Mouse (Mus musculus) midbrain, embryonic 13.5 days (tissue): Measurements from ENCODE around the gene Teddm1a. TPM values are rescaled to one million over a fixed set of nuclear protein-coding genes. Genes with fewer than 3 reads are reported as not detected.
A peak's percentile ranks its signal among the peaks of the same experiment; 100 is the strongest.

Experiments used
- ATAC-seq: fragments of 200-750 bp; cut with Nextera tagmentation; 2 replicates; pipeline ENCODE4 v1.8.0; 2017; ENCODE audit warnings: mild to moderate bottlenecking, moderate TSS enrichment, moderate library complexity
- H3K27ac ChIP-seq: fragments of 300-500 bp; sonication (generic); 2 replicates; pipeline ENCODE4 v1.5.1; 2015; ENCODE audit warnings: inconsistent platforms, mild to moderate bottlenecking, moderate library complexity
- H3K27me3 ChIP-seq: fragments of 300-500 bp; sonication (generic); 2 replicates; pipeline ENCODE4 v1.6.1; 2015; ENCODE audit warnings: mild to moderate bottlenecking, inconsistent platforms
- H3K36me3 ChIP-seq: fragments of 300-500 bp; sonication (generic); 2 replicates; pipeline ENCODE4 v1.6.1; 2015; ENCODE audit warnings: mild to moderate bottlenecking, inconsistent platforms
- H3K4me1 ChIP-seq: fragments of 300-500 bp; sonication (generic); replicated peaks from 2 replicates; pipeline ENCODE4 v1.6.1; 2015; ENCODE audit warnings: inconsistent platforms
- H3K4me2 ChIP-seq: fragments of 300-500 bp; sonication (generic); replicated peaks from 2 replicates; pipeline ENCODE4 v1.6.1; 2015; ENCODE audit warnings: moderate library complexity, mild to moderate bottlenecking, inconsistent platforms
- H3K4me3 ChIP-seq: fragments of 300-500 bp; sonication (generic); replicated peaks from 2 replicates; pipeline ENCODE4 v1.5.1; 2015; ENCODE audit warnings: mild to moderate bottlenecking, inconsistent platforms
- H3K9ac ChIP-seq: fragments of 300-500 bp; sonication (generic); replicated peaks from 2 replicates; pipeline ENCODE4 v1.6.1; 2015; ENCODE audit warnings: mild to moderate bottlenecking, inconsistent platforms
- H3K9me3 ChIP-seq: fragments of 300-500 bp; sonication (generic); 2 replicates; pipeline ENCODE4 v1.6.1; 2016; ENCODE audit warnings: mild to moderate bottlenecking, inconsistent platforms
- WGBS: fragments of 180-500 bp; shearing (Covaris S2); methylation state at CpG from one replicate; pipeline ENCODE4 v1.1.7; 2015; 5-methylcytosine and 5-hydroxymethylcytosine counted together
- polyA plus RNA-seq: library from polyadenylated mRNA; unstranded; fragments of >200 nt; fragmentation: Nextera tagmentation; extraction: Ambion mirVana; gene quantifications from 2 replicates; pipeline ENCODE4 v1.2.1, GENCODE M21; 2015

The Teddm1a gene
- polyA plus RNA-seq, 1 experiment from 2014 or later: not detected

DNA sequence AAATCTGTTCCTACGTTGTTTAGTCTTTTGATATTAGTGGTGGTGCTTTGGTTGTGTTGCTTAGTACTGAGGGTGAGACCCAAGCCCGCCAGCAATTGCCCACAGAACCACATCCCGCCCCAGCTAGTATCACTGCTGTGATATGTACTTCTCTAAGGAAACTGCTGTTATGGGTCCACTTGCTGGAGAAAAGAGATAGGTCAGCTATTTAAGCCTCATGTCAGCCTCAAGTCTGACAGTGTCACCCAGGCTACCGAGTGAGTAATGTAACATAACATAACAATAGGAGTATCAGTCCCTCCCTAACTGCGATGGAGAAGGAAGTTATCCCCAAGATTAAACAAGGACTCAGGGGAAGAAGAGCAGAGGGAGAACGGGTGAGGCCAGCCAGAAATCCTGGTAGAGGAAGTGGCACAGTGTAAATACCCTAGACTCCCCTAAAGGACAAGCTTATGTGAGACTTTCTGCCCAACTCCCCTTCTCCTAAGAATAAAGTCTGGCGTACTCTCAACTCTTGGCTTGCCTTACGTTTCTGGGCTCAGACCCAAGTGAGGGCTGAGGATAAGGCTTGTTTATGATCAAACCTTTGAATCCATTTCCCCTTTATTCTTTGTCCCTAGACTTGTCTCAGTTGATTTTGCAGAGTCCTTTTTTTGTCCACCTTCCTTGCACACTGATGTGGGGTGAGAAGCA is 2.8 kb downstream of the Teddm1a start:
- Histone ChIP-seq H3K27me3 (peaks cover 19% of the 10 kb centered on the region), H3K27ac (no peak overlapping the region), H3K9ac (no peak overlapping the region), H3K4me1 (peaks cover 8% of the 10 kb centered on the region), H3K36me3 (no peaks in the 10 kb centered on the region), H3K4me2 (no peak overlapping the region), H3K9me3 (no peaks in the 10 kb centered on the region), H3K4me3 (no peak overlapping the region)
- 69% methylated on average over 8 of the region's 8 CpGs for WGBS
- ATAC-seq: no peak

DNA sequence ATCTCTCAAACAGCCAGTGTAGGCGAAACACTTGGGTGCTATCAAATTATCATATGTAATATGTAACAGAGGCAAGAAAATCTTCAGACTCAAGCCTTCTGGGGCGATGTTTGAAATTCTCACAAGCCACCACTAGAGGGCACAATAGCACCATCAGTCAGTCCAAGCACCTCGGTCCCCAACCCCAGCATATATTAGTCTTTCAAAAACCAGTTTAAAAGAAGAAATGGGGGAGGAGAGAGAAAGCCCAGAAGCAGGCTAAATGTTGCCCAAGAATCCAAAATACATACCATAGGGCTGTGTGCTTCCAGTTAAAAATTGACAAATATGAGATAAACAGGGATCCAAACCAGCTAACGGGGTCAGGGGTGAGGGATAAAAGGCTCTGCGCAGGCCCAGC is 3.4 kb downstream of the Teddm1a start:
- H3K27me3 ChIP-seq: peaks cover 19% of the 10 kb centered on the region
- H3K27ac ChIP-seq: no peak overlapping the region
- no peaks in the 10 kb centered on the region for H3K9me3 ChIP-seq
- WGBS: 35% methylated on average over 5 of the region's 5 CpGs
- peaks cover 8% of the 10 kb centered on the region for H3K4me1 ChIP-seq
- no peaks in the 10 kb centered on the region for H3K36me3 ChIP-seq
- no peak for ATAC-seq
- H3K4me3 ChIP-seq: no peak overlapping the region
- no peak overlapping the region for H3K4me2 ChIP-seq
- no peak overlapping the region for H3K9ac ChIP-seq

DNA sequence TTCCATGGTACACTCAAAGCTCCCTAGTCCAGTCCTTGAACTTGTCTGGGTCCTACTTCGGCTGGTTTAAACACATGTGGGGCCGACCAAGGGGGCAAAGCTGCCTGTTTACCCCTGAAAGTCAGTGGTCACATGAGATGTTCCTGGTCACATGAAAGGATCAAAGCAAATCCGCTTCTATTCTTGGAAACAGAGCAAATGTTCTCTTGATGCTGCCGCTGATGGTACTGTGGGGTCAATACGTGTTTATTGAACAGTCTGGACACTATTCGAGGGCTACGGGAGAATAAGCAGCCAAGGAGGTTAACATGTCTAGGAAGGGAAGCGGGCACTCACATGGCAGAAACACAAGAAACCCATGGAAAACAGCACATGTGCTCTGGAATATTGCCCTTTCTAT is 5.7 kb downstream of the Teddm1a start:
- WGBS: 85% methylated on average over 8 of the region's 8 CpGs
- H3K9ac ChIP-seq: no peak overlapping the region
- no peak for ATAC-seq

DNA sequence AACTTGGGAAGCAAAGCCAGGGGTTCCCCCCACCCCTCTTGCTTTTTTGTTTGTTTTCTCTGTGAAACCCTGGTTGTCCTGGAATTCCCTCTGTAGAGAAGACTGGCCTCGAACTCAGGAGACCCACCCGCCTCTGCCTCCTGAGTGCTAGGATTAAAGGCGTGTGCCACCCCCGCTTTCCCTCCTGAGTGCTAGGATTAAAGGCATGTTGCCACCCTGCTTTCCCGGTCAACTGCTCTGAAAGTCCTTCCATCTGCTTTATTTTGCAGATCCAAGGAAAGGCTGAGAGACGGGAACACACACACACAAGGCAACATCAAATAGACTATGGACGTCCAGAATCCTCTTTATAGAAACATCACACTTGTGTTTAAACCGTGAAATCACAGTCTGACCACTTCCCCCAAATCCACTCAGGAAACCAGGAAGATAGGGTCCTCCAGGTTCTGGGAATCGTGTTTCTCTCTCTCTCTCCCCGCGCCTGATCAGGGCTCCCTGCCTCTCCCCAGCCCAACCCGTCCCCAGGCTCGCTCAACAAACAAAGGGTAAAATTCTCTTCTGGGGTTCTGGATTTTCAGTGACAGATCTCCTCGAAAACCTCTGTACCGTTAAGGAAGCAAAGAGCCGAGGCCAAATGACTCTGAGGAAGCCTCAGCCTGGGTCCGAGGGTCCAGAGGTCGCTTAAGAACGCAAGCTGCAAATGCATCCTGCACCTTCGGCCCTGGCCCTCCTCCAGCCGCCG is 7.6 kb downstream of the Teddm1a start:
- H3K4me3 ChIP-seq: peak overlapping the region; percentile 78
- H3K27me3 ChIP-seq: peaks cover 12% of the 10 kb centered on the region
- no peaks in the 10 kb centered on the region for H3K9me3 ChIP-seq
- ATAC-seq: peak; percentile 67
- peaks cover 35% of the 10 kb centered on the region for H3K4me1 ChIP-seq
- peaks cover 14% of the 10 kb centered on the region for H3K36me3 ChIP-seq
- peak overlapping the region; percentile 97 for H3K27ac ChIP-seq
- H3K4me2 ChIP-seq: peak overlapping the region; percentile 82
- WGBS: 15% methylated on average over 22 of the region's 22 CpGs
- peak overlapping the region; percentile 94 for H3K9ac ChIP-seq

More for the DNA sequence above, 5.7 kb downstream of the Teddm1a start:
- no peaks in the 10 kb centered on the region for H3K36me3 ChIP-seq
- H3K27ac ChIP-seq: no peak overlapping the region
- no peak overlapping the region for H3K4me2 ChIP-seq
- peaks cover 19% of the 10 kb centered on the region for H3K27me3 ChIP-seq
- H3K4me1 ChIP-seq: peaks cover 22% of the 10 kb centered on the region
- no peaks in the 10 kb centered on the region for H3K9me3 ChIP-seq
- no peak overlapping the region for H3K4me3 ChIP-seq

DNA sequence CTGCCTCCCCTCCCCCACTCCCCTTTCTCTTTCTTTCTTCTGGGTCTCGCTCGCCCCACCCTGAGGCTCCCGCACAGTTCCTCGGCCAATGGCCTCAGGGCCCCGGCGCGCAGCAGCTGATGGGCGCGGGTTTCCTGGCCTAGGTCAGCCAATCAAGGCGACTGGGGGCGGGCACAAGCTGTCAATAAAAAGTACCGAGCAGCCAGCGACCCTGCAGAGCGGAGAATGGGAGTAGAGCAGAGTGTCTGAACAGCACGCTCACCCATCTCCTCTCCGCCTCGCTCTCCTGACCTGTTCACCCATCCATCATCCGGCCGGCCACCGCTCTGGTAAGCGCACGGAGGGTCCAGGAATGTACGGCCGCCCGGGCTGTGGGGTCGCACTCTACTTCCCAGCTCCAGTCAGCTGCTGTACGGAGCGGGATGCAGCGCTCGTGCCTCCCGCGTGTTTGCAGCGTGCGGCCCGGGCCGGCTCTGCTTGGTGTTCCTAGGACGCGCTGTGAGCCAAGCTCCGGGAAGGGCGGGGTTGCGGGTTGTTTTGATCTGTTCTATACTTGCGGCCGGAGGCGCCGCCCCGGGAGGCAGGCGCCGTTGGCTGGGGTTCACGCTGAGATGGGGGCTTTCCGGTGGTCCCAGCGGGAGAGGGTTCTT is 8.3 kb downstream of the Teddm1a start, which contains the start of the genes Glul and Teddm2:
Gene Glul, plus strand, starts transcription at position 214 of the 650 bp plus-strand sequence.
Gene Teddm2, minus strand, starts transcription at position 498 of the 650 bp plus-strand sequence.
- Histone ChIP-seq H3K9ac (peak within 1 kb of the TSS; percentile 94), H3K4me2 (peak within 1 kb of the TSS; percentile 82), H3K36me3 (peaks cover 21% of the 10 kb centered on the region), H3K4me1 (peaks cover 35% of the 10 kb centered on the region), H3K9me3 (no peaks in the 10 kb centered on the region), H3K27me3 (peaks cover 8% of the 10 kb centered on the region; the same call in 1 of the 2 replicates), H3K4me3 (peak within 1 kb of the TSS; percentile 78), H3K27ac (peak within 1 kb of the TSS; percentile 97)
- under 1% methylated on average over 51 of the region's 51 CpGs for WGBS
- ATAC-seq: peak; percentile 97

DNA sequence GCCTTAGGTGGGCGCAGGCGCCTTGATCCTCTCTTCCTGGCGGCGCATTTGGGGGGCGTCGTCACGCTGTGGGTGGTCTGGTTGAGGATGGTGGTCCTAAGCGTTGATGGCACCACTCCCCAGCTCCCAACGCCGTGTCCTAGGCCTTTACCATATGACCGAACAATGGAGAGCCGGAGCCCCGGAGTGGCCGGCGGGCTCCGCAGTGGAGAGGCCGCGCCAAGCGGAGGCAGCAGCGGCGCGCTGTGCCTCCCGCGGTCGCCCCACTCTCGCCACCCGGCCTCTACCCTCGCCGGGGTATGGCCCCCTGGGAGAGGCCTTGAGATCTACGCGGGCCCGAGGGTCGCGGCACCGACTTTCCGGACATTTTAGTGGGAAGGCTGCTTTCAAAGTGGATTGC is 8.8 kb downstream of the Teddm1a start:
- ATAC-seq: peak; percentile 41; the same call in 1 of the 2 replicates
- H3K9me3 ChIP-seq: no peaks in the 10 kb centered on the region
- H3K36me3 ChIP-seq: peaks cover 26% of the 10 kb centered on the region
- H3K27me3 ChIP-seq: peaks cover 8% of the 10 kb centered on the region; the same call in 1 of the 2 replicates
- H3K4me1 ChIP-seq: peaks cover 35% of the 10 kb centered on the region
- peak overlapping the region; percentile 82 for H3K4me2 ChIP-seq
- H3K4me3 ChIP-seq: peak overlapping the region; percentile 78
- under 1% methylated on average over 29 of the region's 36 CpGs for WGBS
- peak overlapping the region; percentile 97 for H3K27ac ChIP-seq
- H3K9ac ChIP-seq: peak overlapping the region; percentile 94

DNA sequence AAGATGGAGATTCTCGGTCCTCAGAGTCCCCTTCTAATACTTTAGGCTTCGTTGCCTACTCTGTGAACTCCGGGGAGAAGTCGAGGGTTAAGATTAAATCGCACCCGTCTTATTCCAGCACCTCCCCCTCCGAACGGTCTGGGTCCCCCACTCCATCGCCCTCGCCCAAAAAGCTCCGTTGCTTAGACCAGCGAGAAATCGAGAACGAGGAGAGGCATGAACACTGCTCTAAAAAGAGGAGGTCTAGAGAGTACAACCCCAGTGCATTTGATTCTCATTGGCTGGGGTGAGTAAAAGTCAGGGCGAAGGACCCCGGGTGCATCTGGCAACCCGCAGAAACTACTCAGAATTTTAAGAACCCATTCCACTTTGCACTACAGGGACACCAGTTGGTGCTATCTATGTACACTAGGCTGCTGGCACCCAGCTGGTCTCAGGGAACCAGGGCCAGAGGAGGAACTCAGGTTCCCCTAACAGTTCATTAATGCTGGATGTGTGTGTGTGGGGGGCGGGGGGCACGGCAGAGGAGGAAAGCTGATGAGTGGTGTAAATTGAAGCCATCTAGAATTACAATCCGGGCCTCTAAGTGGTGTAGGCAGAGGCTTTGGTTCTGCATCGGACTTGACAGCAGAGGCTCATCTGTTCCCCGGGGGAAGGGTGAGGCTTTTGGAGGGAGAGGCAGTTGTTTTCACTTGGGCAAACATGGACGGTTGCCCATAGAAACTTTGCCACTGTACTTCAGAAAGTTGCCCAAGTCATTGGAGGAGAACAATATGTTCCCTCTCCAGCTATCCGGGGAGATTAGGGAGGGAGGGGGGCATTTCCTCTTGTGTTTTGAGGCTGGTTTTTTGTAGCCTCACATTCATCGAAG is 9.6 kb downstream of the Teddm1a start:
- peak overlapping the region; percentile 78 for H3K4me3 ChIP-seq
- WGBS: 2% methylated on average over 25 of the region's 25 CpGs
- ATAC-seq: no peak

DNA sequence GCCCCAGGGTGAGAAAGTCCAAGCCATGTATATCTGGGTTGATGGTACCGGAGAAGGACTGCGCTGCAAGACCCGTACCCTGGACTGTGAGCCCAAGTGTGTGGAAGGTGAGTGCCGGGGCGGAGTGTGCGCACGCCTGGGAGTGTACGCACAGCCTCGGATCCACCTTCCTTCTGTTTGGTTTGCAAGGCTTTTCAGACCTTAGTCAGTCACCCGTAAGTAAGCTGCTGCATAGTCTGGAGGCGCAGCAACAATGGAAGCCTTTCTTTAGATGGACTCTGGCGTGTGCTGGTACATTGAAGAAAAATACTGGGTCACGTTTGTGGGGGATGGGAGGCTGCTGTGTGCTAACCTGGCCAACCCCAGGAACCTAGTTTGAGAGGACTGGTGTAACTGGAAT is 11.5 kb downstream of the Teddm1a start:
- 72% methylated on average over 13 of the region's 13 CpGs for WGBS
- peaks cover 52% of the 10 kb centered on the region for H3K36me3 ChIP-seq
- H3K4me3 ChIP-seq: peak overlapping the region; percentile 78
- no peak overlapping the region for H3K9ac ChIP-seq
- no peaks in the 10 kb centered on the region for H3K9me3 ChIP-seq
- peaks cover 35% of the 10 kb centered on the region for H3K4me1 ChIP-seq
- peak overlapping the region; percentile 82 for H3K4me2 ChIP-seq
- no peak for ATAC-seq
- H3K27ac ChIP-seq: no peak overlapping the region
- H3K27me3 ChIP-seq: no peaks in the 10 kb centered on the region

More for the DNA sequence above, 9.6 kb downstream of the Teddm1a start:
- peak overlapping the region; percentile 82 for H3K4me2 ChIP-seq
- peaks cover 35% of the 10 kb centered on the region for H3K4me1 ChIP-seq
- peak overlapping the region; percentile 94 for H3K9ac ChIP-seq
- no peaks in the 10 kb centered on the region for H3K9me3 ChIP-seq
- H3K36me3 ChIP-seq: peaks cover 33% of the 10 kb centered on the region
- H3K27ac ChIP-seq: peak overlapping the region; percentile 97
- H3K27me3 ChIP-seq: peaks cover 8% of the 10 kb centered on the region; the same call in 1 of the 2 replicates

DNA sequence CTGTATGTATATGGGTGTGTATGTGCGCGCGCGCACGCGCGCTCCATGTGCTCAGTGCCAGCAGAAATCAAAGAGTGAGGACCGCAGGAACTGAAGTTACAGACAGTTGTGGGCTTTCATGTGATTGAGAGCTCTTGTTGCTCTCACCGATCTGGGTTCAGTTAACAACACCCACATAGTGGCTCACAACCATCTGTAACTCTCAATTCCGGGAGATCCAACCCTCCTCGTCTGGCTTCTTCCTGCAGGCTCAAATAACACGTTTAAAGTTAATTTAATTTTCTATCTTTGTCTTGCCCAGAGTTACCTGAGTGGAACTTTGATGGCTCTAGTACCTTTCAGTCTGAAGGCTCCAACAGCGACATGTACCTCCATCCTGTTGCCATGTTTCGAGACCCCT is 12.7 kb downstream of the Teddm1a start:
- Histone ChIP-seq H3K4me2 (no peak overlapping the region), H3K9me3 (no peaks in the 10 kb centered on the region), H3K27ac (no peak overlapping the region), H3K4me1 (peaks cover 32% of the 10 kb centered on the region), H3K36me3 (peaks cover 64% of the 10 kb centered on the region), H3K4me3 (no peak overlapping the region), H3K27me3 (no peaks in the 10 kb centered on the region), H3K9ac (no peak overlapping the region)
- no peak for ATAC-seq
- 97% methylated on average over 14 of the region's 14 CpGs for WGBS

DNA sequence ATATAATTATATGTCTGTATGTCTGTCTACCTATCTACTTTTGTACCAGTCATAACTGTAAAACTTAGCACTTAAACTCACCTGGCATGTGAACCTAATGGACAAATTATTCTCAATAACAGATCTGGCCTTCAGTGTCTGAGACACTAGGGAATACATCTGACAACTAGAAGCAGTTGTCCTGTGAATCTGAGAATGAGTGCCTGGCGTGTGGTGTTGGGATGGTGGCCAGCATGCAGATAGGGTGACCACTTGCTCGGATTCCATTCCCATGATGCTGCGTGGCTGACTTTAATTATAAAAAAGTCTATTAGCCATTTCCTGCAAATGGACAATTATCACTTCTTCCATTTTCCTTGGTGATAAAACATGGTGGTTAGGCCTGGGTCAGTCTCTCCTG is 14.3 kb downstream of the Teddm1a start:
- ATAC-seq: no peak
- 99% methylated on average over 3 of the region's 3 CpGs for WGBS
- H3K27ac ChIP-seq: no peak overlapping the region
- no peaks in the 10 kb centered on the region for H3K9me3 ChIP-seq
- H3K4me3 ChIP-seq: no peak overlapping the region
- H3K27me3 ChIP-seq: no peaks in the 10 kb centered on the region
- no peak overlapping the region for H3K9ac ChIP-seq
- no peak overlapping the region for H3K4me2 ChIP-seq
- H3K36me3 ChIP-seq: peaks cover 79% of the 10 kb centered on the region
- peaks cover 32% of the 10 kb centered on the region for H3K4me1 ChIP-seq

DNA sequence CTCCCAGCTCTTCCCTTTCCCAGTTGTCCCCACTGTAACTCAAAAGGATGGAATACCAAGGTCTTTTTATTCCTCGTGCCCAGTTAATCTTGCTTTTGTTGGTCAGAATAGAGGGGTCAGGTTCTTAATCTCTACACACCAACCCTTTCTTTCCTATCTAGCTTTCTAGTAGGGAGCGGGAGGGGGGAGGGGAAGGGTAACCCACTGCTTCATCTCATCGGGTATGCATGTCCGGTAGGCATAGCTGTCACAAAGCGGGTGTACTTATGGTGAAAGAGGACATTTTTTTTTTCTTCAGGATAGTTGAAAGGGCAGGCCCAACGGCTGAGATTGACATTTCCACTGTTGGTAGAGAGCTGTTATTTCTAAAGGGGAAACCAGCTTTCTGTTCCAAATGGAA is 16.7 kb downstream of the Teddm1a start:
- peak; percentile 56; the same call in 1 of the 2 replicates for ATAC-seq
- no peak overlapping the region for H3K27ac ChIP-seq
- H3K36me3 ChIP-seq: peaks cover 81% of the 10 kb centered on the region
- no peaks in the 10 kb centered on the region for H3K27me3 ChIP-seq
- H3K4me2 ChIP-seq: no peak overlapping the region
- H3K4me3 ChIP-seq: no peak overlapping the region
- H3K9me3 ChIP-seq: no peaks in the 10 kb centered on the region
- WGBS: 29% methylated on average over 6 of the region's 6 CpGs
- no peak overlapping the region for H3K9ac ChIP-seq
- peaks cover 8% of the 10 kb centered on the region for H3K4me1 ChIP-seq
